Mouse (Mus musculus) spleen, adult 2 months (tissue): ENCODE results near the gene Eme1. TPM values are rescaled to one million over a fixed set of nuclear protein-coding genes. Genes with fewer than 3 reads are reported as not detected.

Experiments
- DNase-seq, 2 experiments: peaks; one replicate each; pipeline versions ENCODE4 v3.0.0 to v3.0.0-alpha.2; 2012 to 2021; ENCODE audit warnings: low spot score in 2 of 2, low read depth in 1 of 2
- H3K27ac ChIP-seq: fragments of 200-500 bp; 2 replicates; pipeline ENCODE4 v1.5.1; 2012; ENCODE audit warnings: low read length, inconsistent platforms; ENCODE audit not compliant: insufficient read depth
- H3K27me3 ChIP-seq: fragments of 200-500 bp; 2 replicates; pipeline ENCODE4 v1.6.1; 2012; ENCODE audit warnings: mild to moderate bottlenecking, moderate library complexity, low read length, inconsistent platforms; ENCODE audit not compliant: control insufficient read depth, insufficient read depth
- H3K36me3 ChIP-seq: fragments of 200-500 bp; 2 replicates; pipeline ENCODE4 v1.6.1; 2012; ENCODE audit warnings: mild to moderate bottlenecking, low read length, inconsistent platforms; ENCODE audit not compliant: control insufficient read depth, insufficient read depth
- H3K4me1 ChIP-seq: fragments of 200-500 bp; 2 replicates; pipeline ENCODE4 v1.6.1; 2011; ENCODE audit warnings: inconsistent platforms; ENCODE audit not compliant: control insufficient read depth, insufficient read depth, insufficient read length
- H3K4me3 ChIP-seq: fragments of 200-500 bp; 2 replicates; pipeline ENCODE4 v1.5.1; 2011; ENCODE audit warnings: mild to moderate bottlenecking, inconsistent platforms; ENCODE audit not compliant: insufficient read depth, insufficient read length; ENCODE audit errors: extremely low read depth
- CTCF ChIP-seq: fragments of 200-500 bp; IDR thresholded peaks from 2 replicates; pipeline ENCODE4 v1.5.1; 2011; ENCODE audit warnings: mild to moderate bottlenecking, inconsistent platforms; ENCODE audit not compliant: insufficient read depth, insufficient read length, insufficient replicate concordance; ENCODE audit errors: extremely low read depth
- POLR2A ChIP-seq: fragments of 200-500 bp; IDR thresholded peaks from 2 replicates; pipeline ENCODE4 v1.6.1; 2011; ENCODE audit warnings: low read depth, low read length, inconsistent platforms
- WGBS: fragments of 180-500 bp; shearing (Covaris S2); methylation state at CpG from one replicate; pipeline ENCODE4 v1.1.7; 2018; 5-methylcytosine and 5-hydroxymethylcytosine counted together
- polyA plus RNA-seq: library from polyadenylated mRNA; depleted of rRNA; stranded (reverse); fragments of >200 nt; gene quantifications from 2 replicates; pipeline ENCODE4 v1.2.3, GENCODE M21; 2012

Gene Eme1
- polyA plus RNA-seq, 1 experiment, result 1.8 TPM

DNA sequence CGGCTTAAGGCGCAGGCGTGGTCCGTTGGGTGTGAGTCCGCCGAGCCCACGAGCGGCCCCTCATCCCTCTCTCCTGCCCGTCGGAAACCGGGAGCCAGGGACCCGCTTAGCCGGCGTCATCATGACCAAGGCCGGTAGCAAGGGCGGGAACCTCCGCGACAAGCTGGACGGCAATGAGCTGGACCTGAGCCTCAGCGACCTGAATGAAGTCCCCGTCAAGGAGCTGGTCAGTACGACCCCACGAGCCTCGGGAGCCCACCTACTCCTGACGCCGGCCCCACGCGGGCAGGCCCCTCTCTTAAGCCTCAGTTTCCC, 23.9 kb downstream of the Eme1 start:
- TF ChIP-seq POLR2A (no peak), CTCF (no peak)
- Histone ChIP-seq H3K27ac (peak overlapping the region; percentile 37), H3K4me1 (peaks cover 6% of the 10 kb centered on the region; the same call in 1 of the 2 replicates), H3K36me3 (peaks cover 19% of the 10 kb centered on the region), H3K27me3 (no peaks in the 10 kb centered on the region), H3K4me3 (peak overlapping the region; percentile 74)
- DNase-seq, result no peak
- 0% methylated on average over 25 of the region's 28 CpGs for WGBS

DNA sequence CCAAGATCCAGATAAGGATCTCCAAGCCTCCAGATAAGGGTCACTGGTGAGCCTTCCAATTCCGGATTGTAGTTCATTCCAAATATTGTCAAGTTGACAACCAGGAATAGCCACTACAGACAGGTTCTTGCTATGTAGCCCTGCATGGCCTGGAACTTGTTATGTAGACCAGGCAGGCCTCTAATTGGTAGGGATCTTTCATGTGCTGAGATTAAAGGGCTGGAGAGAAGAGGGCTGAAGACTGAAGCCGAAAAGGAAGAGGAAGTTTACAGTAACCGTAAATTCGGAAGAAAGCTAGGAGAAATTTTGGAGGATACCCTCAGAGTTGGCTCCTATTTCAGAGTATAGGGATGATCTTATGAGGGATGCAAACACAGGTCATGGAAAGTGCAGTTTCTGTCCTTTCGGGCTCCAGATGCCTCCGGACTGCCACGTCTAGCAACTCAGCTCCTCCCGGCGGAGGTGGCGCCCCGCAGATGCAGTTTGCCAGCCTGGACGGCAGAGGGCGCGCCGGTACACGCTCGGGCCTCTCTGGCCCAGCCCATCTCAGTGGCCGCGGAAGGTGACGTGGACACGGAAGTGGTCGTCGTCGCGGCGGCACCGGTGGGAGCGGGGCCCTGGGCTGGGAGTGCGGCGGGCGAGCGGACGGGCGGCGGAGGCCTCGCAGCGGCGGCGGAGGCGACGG, 24.4 kb downstream of the Eme1 start, which contains the start of gene Lrrc59:
Gene Lrrc59, plus strand, starts transcription at position 569 of the 685 bp plus-strand sequence.
- DNase-seq, result peak; percentile 78 to 93
- peak; percentile 98 for TF ChIP-seq CTCF
- peak; percentile 70 for TF ChIP-seq POLR2A
- Histone ChIP-seq H3K27me3 (no peaks in the 10 kb centered on the region), H3K36me3 (peaks cover 14% of the 10 kb centered on the region), H3K4me1 (peaks cover 6% of the 10 kb centered on the region; the same call in 1 of the 2 replicates), H3K4me3 (peak within 1 kb of the TSS; percentile 74), H3K27ac (peak within 1 kb of the TSS; percentile 49)
- WGBS, result 4% methylated on average over 26 of the region's 41 CpGs

DNA sequence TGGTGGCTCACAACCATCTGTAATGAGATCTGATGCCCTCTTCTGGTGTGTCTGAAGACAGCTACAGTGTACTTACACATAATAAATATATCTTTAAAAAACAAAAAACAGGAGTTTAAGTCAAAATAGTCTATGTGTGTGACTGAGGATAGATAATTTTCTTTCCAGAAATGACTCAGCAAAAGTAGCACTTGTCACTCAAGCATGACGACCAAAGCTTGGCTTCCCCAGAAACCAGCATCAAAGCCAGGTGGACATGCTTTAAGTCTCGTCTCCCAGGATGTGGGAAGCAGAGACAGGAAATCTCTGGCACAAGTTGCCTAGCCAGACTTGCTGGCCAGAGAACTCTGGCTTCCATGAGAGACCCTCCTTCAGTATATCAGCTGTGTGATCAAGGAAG, 31.6 kb downstream of the Eme1 start:
- H3K27ac ChIP-seq, result no peak overlapping the region
- H3K4me3 ChIP-seq, result no peak overlapping the region
- H3K36me3 ChIP-seq, result no peaks in the 10 kb centered on the region
- DNase-seq, result no peak
- no peak for TF ChIP-seq CTCF
- TF ChIP-seq POLR2A, result no peak
- no peaks in the 10 kb centered on the region for H3K4me1 ChIP-seq
- 14% methylated on average over 2 of the region's 2 CpGs for WGBS
- no peaks in the 10 kb centered on the region for H3K27me3 ChIP-seq

DNA sequence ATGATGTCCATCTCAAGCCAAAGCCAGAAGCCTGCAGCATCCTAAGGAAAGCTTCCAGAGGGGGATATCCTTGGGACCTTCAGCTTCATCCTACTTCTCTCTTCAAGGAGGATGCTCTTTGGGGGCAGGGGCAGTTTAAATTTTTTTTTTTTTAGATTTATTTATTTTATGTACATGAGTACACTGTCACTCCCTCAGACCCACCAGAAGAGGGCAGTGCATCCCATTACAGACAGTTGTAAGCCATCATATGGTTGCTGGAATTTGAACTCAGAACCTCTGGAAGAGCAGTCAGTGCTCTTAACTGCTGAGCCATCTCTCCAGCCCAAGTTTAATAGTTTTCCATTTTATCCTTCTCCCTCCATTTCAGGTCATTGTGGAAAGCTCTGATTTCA, 32.3 kb downstream of the Eme1 start:
- TF ChIP-seq POLR2A (no peak), CTCF (no peak)
- Histone ChIP-seq H3K27me3 (no peaks in the 10 kb centered on the region), H3K4me1 (no peaks in the 10 kb centered on the region), H3K4me3 (no peak overlapping the region), H3K27ac (no peak overlapping the region), H3K36me3 (no peaks in the 10 kb centered on the region)
- DNase-seq, result no peak

DNA sequence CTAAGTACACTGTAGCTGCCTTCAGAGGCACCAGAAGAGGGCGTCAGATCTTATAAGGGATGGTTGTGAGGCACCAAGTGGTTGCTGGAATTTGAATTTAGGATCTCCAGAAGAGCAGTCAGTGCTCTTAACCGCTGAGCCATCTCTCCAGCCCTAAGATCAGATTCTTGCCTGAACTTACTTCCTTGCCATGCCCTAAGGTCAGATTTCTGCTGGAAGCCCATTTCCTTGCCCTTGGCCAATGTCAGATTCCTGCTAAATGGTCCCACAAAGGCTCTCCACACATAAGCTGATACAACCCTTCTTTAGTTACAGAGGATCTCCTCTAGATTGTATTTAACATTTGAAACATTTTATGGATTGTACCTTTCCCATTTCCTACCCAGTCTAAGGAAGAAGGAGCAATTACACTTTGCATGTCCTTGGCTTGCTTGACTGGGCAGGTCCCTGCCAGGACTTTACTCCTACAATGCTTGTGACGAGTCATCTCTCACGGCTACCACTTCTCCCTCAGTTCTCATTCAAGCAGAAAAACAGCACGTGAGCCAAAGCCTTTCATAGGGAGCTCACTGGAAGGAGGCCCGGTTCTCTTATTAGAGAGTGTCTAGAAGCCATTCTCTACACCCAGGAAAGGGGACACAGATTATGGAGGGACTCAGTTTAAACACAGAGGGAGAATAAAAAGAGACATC, 32.9 kb downstream of the Eme1 start:
- Histone ChIP-seq H3K4me1 (no peaks in the 10 kb centered on the region), H3K27ac (no peak overlapping the region), H3K4me3 (no peak overlapping the region), H3K36me3 (no peaks in the 10 kb centered on the region), H3K27me3 (no peaks in the 10 kb centered on the region)
- 60% methylated on average over 6 of the region's 6 CpGs for WGBS
- no peak for DNase-seq
- TF ChIP-seq POLR2A (no peak), CTCF (no peak)

DNA sequence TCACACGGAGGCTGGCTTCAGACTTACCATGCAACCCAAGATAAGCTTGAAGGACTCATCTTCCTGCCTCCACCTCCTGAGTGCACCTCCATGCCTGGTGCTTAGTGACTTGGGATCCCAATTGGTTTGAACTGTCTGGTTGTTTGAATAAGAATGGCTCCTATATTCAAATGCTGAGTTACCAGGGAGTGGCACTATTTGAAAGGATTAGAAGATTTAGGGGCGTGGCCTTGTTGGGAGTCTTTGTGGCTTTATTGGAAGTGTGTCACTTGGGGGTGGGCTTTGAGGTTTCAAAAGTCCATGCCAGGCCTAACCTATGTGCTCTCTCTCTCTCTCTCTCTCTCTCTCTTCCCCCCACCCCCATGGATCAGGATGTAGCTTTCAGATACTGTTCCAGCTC, 36.1 kb downstream of the Eme1 start:
- no peaks in the 10 kb centered on the region for H3K36me3 ChIP-seq
- no peak overlapping the region for H3K4me3 ChIP-seq
- no peaks in the 10 kb centered on the region for H3K27me3 ChIP-seq
- H3K27ac ChIP-seq, result no peak overlapping the region
- no peaks in the 10 kb centered on the region; the same call in 1 of the 2 replicates for H3K4me1 ChIP-seq
- DNase-seq, result no peak
- TF ChIP-seq POLR2A, result no peak
- 90% methylated on average over 2 of the region's 2 CpGs for WGBS

DNA sequence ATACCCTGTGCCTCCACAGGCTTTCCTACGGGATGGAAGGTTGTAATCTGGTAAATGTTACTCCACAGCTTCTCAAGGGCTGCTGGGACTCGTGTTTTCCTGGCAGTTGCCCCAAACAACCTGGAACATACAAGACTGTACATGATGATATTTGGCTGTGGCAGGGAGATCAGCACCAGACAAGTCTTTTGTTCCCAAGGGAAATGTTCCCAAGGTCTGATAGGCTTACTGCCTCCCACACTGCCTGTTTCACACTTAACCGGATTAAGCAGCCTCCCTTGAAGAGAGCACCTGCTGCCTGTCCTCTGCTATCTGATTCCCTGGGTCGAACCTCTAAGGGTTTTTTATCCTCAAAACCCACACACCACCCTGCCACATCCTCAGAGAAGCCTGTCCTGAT, 38.3 kb downstream of the Eme1 start:
- TF ChIP-seq POLR2A, result no peak
- TF ChIP-seq CTCF, result no peak
- 63% methylated on average over 4 of the region's 4 CpGs for WGBS
- peaks cover 4% of the 10 kb centered on the region; the same call in 1 of the 2 replicates for H3K4me1 ChIP-seq
- no peak overlapping the region for H3K4me3 ChIP-seq
- no peak overlapping the region for H3K27ac ChIP-seq
- no peak for DNase-seq
- no peaks in the 10 kb centered on the region for H3K36me3 ChIP-seq
- H3K27me3 ChIP-seq, result no peaks in the 10 kb centered on the region
